Mouse (Mus musculus): ENCODE results near the gene Msantd2. TPM values are rescaled to one million over a fixed set of nuclear protein-coding genes. Genes with fewer than 3 reads are reported as not detected.

Msantd2 gene
- polyA plus RNA-seq, 1 experiment from 2014 or later, result 36.7 TPM

- peak overlapping the region; percentile 60 for H3K4me3 ChIP-seq
- H3K4me1 ChIP-seq, result peaks cover 31% of the 10 kb centered on the region
- WGBS, result 3% methylated on average over 23 of the region's 23 CpGs
- DNase-seq (ENCODE audit: low spot score), result peak; percentile 28
- no peaks in the 10 kb centered on the region for H3K36me3 ChIP-seq (replicated peaks)
- H3K27me3 ChIP-seq (replicated peaks; ENCODE audit: low read depth, poor library complexity, severe bottlenecking), result peaks cover 98% of the 10 kb centered on the region
- no peaks in the 10 kb centered on the region for H3K9me3 ChIP-seq
- H3K27ac ChIP-seq (replicated peaks), result no peak overlapping the region
Measured at GRCm38 (mm10) chr9:37551751-37552531, 62.8 kb downstream of the Msantd2 start.

DNA sequence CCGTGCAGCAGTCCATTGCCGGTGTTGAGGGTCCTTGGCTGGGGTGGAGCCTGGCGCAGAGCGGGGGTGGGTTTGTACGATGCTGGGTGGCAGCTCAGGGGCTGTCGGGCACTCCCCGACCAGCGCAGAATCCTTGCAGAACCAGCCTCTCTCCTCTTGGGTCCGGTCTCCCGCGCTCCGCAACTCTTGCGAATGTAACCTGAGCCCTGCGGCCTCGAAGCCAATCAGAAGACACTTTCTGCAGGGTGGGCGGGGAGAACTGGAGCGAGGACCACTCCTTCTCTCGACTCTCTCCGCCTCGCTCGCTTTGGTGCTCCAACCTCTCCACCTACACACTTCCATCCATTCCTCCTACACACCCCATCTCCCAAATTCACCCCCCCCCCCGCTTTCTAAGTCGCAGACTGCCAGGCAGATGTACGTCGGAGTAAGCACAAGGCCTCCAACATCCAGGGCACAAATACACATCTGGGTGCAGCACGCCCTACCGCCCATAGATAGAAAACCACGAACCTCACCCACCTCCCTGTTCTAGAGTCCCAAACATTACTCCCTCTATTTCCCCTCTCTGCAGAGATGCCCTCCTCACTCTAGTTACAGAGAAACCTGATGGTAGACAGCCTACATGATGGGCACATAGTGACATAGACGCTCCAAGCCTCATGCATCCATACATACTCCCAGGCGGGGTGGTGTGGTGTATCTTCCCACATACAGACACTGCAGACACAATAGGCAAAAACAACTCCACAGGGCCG is 63.6 kb downstream of the Msantd2 start, which contains the start of gene Nrgn:
Gene Nrgn, minus strand, starts transcription at position 369 of the 758 bp plus-strand sequence.
- H3K27me3 ChIP-seq (replicated peaks; ENCODE audit: low read depth, poor library complexity, severe bottlenecking), result peaks cover 95% of the 10 kb centered on the region
- WGBS, result 4% methylated on average over 31 of the region's 31 CpGs

GRCm38 (mm10) chr9:37554279-37554678 is 65.2 kb downstream of the Msantd2 start:
- no peak for DNase-seq (ENCODE audit: low spot score)
- H3K27me3 ChIP-seq (replicated peaks; ENCODE audit: low read depth, poor library complexity, severe bottlenecking), result peaks cover 81% of the 10 kb centered on the region
- no peak overlapping the region for H3K27ac ChIP-seq (replicated peaks)
- peaks cover 31% of the 10 kb centered on the region for H3K4me1 ChIP-seq
- H3K9me3 ChIP-seq, result no peaks in the 10 kb centered on the region
- no peak overlapping the region for H3K4me3 ChIP-seq
- WGBS, result 80% methylated on average over 1 of the region's 1 CpGs
- H3K36me3 ChIP-seq (replicated peaks), result no peaks in the 10 kb centered on the region

More for the DNA sequence above, 63.6 kb downstream of the Msantd2 start, which contains the start of gene Nrgn:
- Histone ChIP-seq H3K9me3 (no peaks in the 10 kb centered on the region), H3K36me3 (replicated peaks) (no peaks in the 10 kb centered on the region), H3K4me3 (peak within 1 kb of the TSS; percentile 60), H3K27ac (replicated peaks) (no peak within 1 kb of the TSS), H3K4me1 (peaks cover 31% of the 10 kb centered on the region)
- DNase-seq (ENCODE audit: low spot score), result peak; percentile 90

DNA sequence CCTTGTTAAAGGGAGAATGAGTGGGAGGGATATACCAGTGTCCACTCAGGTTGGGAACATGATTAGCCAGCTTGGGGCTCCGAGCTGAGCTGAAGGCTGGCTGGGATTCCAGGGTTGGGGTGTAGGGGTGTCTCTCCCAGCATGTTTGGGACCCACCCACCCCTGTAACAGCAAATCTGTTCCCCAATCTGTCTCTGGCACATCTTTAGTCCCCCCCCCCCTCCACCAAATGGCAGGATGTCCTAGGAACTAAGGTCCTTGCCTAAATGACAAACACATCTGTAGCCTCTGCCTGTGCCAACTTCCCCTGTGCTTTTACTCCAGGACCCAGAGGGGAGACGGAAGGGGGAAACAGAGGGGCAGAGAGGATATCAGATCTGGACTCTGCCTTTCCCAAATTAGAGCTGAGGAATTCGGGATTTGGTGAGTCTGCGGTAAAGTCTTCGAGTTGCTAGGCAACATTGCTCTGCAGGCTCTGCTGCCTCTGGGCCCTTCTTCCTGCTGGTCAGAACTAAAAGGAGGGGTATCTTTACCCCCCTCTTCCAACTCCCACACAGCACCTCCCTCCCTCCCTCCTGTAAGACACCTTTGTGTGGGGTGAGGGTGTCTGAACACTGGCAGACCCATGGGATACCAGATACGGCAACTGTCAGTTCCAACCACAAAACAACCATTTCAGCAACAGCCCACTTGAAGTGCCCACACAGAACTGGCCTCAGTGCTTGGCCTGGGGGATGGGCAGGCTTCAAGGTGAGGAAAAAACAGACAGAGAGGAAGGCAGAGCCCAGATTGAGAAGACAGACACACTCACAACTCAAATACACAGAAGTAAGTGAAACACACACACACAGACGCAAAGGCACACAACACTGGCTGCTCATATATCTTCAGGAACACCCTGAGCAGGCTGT is 66.0 kb downstream of the Msantd2 start, which contains the start of gene Siae:
Gene Siae, plus strand, starts transcription at position 861 of the 911 bp plus-strand sequence.
- Histone ChIP-seq H3K36me3 (replicated peaks) (no peaks in the 10 kb centered on the region), H3K27ac (replicated peaks) (no peak within 1 kb of the TSS), H3K9me3 (no peaks in the 10 kb centered on the region), H3K4me3 (no peak within 1 kb of the TSS), H3K27me3 (replicated peaks; ENCODE audit: low read depth, poor library complexity, severe bottlenecking) (peaks cover 73% of the 10 kb centered on the region), H3K4me1 (peaks cover 31% of the 10 kb centered on the region)
- no peak for DNase-seq (ENCODE audit: low spot score)
- 23% methylated on average over 7 of the region's 7 CpGs for WGBS

DNA sequence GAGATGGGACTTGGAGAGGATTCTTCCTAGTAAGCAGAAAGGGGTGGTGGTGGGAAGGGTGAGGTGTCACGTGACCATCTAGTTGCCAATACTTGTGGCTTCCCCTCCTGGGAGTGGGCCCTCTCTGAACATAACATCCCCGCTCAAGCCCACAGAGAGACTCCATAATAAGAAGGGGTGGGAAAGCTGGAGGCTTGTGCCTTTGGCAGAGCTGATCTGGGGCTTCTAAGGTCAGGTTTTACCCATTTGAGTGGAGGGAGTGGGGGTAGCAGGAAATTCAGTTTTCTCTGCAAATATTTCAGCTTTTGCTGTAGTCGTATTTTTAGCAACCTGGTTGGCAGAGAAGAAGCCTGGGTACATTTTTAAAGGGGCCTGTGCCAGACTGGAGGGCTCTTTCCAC is 67.2 kb downstream of the Msantd2 start:
- 74% methylated on average over 3 of the region's 3 CpGs for WGBS
- H3K27me3 ChIP-seq (replicated peaks; ENCODE audit: low read depth, poor library complexity, severe bottlenecking), result peaks cover 60% of the 10 kb centered on the region

DNA sequence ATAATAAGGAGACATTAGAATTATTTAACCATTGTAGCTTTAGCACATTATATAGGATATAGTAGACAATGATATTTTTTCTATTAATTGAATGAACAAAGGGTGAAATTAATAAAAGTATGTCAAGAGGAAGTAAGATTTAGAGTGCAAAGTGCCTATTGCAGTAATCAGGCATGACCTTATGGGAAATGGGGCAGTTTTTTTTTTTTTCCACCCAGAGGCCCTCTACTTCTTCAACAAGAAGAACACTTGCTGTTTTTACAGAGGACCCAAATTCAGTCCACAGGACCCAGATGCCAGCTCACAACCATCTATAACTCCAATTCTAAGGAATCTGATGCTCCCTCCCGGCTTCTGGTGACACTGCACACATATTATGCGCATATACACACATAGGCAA is 71.5 kb downstream of the Msantd2 start:
- Histone ChIP-seq H3K9me3 (no peaks in the 10 kb centered on the region), H3K27ac (replicated peaks) (no peak overlapping the region), H3K4me1 (peaks cover 1% of the 10 kb centered on the region), H3K4me3 (no peak overlapping the region), H3K27me3 (replicated peaks; ENCODE audit: low read depth, poor library complexity, severe bottlenecking) (peaks cover 18% of the 10 kb centered on the region), H3K36me3 (replicated peaks) (no peaks in the 10 kb centered on the region)
- no peak for DNase-seq (ENCODE audit: low spot score)
- 87% methylated on average over 2 of the region's 2 CpGs for WGBS

More for the DNA sequence above, 67.2 kb downstream of the Msantd2 start:
- Histone ChIP-seq H3K9me3 (no peaks in the 10 kb centered on the region), H3K4me3 (no peak overlapping the region), H3K4me1 (peaks cover 31% of the 10 kb centered on the region), H3K36me3 (replicated peaks) (no peaks in the 10 kb centered on the region), H3K27ac (replicated peaks) (no peak overlapping the region)
- DNase-seq (ENCODE audit: low spot score), result no peak

DNA sequence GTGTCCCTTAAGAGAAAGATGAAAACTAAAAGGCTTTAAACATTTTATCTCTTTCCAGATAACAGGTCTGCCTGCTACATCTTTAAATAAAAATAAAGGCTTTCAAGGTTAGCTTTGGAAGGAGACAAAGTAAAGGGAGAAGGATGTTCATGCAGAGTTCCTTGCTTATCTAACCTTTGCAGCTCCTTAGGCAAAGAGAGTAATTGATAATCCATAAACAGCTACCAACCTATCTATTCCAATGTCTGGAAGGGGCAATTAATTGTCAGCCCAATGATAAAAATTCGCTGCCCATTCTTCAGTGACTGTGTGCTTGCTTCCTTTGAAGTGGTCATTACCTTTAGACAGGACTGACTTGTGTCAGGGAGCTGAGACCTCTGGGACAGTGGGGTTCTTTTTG is 74.7 kb downstream of the Msantd2 start:
- 72% methylated on average over 1 of the region's 1 CpGs for WGBS
- Histone ChIP-seq H3K9me3 (no peaks in the 10 kb centered on the region), H3K27ac (replicated peaks) (no peak overlapping the region), H3K27me3 (replicated peaks; ENCODE audit: low read depth, poor library complexity, severe bottlenecking) (0 out of 2 replicates have a peak, but pooled peaks cover 11% of the 10 kb centered on the region), H3K4me1 (peaks cover 14% of the 10 kb centered on the region), H3K36me3 (replicated peaks) (no peaks in the 10 kb centered on the region), H3K4me3 (no peak overlapping the region)
- DNase-seq (ENCODE audit: low spot score), result no peak

DNA sequence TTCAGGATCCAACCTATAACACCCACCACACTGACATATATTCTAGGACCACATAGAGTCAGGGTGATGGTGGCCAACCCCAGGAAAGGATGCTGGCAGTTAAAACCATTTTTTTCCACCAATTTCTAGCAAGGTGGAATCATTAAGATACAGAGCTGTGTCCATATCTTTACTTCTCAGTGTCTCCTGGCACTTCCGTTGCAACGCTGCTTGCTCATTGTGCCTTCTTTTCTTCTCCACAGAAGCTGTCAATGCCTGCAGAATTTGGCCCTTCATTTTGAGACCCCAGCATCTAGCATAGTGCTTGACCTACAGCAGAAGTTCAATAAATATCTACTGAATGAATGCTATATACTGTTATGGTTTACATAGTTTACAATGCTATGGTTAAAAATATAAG is 77.9 kb downstream of the Msantd2 start:
- Histone ChIP-seq H3K27me3 (replicated peaks; ENCODE audit: low read depth, poor library complexity, severe bottlenecking) (0 out of 2 replicates have a peak, but pooled peaks cover 11% of the 10 kb centered on the region), H3K4me3 (no peak overlapping the region), H3K36me3 (replicated peaks) (no peaks in the 10 kb centered on the region), H3K27ac (replicated peaks) (no peak overlapping the region), H3K9me3 (no peaks in the 10 kb centered on the region), H3K4me1 (peaks cover 15% of the 10 kb centered on the region)
- 92% methylated on average over 2 of the region's 2 CpGs for WGBS
- no peak for DNase-seq (ENCODE audit: low spot score)

DNA sequence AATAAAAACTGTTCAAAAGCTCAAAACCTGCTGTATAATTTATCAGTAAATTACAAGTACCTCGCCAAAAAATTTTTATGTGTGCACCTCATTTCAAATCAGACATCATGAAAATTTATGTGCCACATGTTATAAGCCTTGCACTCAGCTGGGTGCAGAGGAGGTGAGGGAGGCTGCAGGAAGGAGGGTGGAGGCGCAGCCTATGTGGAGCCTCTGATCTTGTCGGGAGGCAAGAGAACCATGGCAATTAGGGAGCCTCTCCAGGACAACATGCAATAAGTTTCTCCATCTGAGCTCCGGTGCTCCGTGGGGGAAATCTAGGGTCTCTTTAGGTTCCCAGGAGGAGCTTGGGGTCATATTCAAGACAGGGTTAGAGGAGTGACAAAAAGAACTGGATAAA is 78.3 kb downstream of the Msantd2 start:
- WGBS, result 55% methylated on average over 5 of the region's 5 CpGs
- no peak for DNase-seq (ENCODE audit: low spot score)
- no peaks in the 10 kb centered on the region for H3K9me3 ChIP-seq
- H3K27me3 ChIP-seq (replicated peaks; ENCODE audit: low read depth, poor library complexity, severe bottlenecking), result 0 out of 2 replicates have a peak, but pooled peaks cover 11% of the 10 kb centered on the region
- peaks cover 15% of the 10 kb centered on the region for H3K4me1 ChIP-seq
- no peak overlapping the region for H3K27ac ChIP-seq (replicated peaks)
- no peak overlapping the region for H3K4me3 ChIP-seq
- H3K36me3 ChIP-seq (replicated peaks), result no peaks in the 10 kb centered on the region

DNA sequence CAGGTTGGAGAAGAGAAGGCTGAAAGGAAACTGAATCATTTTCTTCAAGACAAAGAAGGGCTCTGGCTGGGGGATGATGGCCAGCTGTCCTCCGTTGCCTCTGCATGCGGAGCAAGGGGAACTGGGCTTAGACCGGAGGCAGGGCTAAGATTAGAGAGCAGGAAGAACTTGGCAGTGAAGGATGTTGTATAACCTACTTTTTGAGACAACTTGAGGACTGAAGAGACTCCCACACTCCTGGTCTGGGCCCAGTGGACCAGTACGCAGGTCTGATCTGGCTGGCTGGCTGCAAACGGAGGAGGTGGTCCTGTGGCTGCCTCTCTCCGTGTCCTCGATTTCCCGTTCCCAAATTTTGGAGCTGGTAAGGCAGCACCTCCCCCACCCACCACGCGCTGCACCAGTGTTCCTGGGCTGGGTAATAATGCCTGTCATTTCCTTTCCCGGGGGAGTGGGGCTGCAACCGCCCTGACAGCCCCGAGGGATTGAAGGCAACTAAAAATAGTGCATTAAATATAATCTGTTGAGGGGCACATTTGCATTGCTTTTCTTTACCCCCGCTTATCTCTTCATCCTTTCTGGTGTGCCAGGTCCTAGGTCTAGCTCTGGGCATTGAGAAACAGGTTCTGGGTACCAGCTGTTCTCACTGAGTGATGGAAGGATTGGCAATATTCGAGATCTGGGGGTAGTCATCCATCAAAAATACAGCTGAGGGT is 78.9 kb downstream of the Msantd2 start:
- Histone ChIP-seq H3K4me1 (peaks cover 15% of the 10 kb centered on the region), H3K36me3 (replicated peaks) (no peaks in the 10 kb centered on the region), H3K9me3 (no peaks in the 10 kb centered on the region), H3K27me3 (replicated peaks; ENCODE audit: low read depth, poor library complexity, severe bottlenecking) (0 out of 2 replicates have a peak, but pooled peaks cover 11% of the 10 kb centered on the region), H3K27ac (replicated peaks) (no peak overlapping the region), H3K4me3 (no peak overlapping the region)
- no peak for DNase-seq (ENCODE audit: low spot score)
- 46% methylated on average over 15 of the region's 15 CpGs for WGBS

GRCm38 (mm10) chr9:37568605-37569214 is 79.6 kb downstream of the Msantd2 start:
- Histone ChIP-seq H3K4me1 (peaks cover 15% of the 10 kb centered on the region), H3K27ac (replicated peaks) (no peak overlapping the region), H3K27me3 (replicated peaks; ENCODE audit: low read depth, poor library complexity, severe bottlenecking) (0 out of 2 replicates have a peak, but pooled peaks cover 11% of the 10 kb centered on the region), H3K4me3 (no peak overlapping the region), H3K9me3 (no peaks in the 10 kb centered on the region), H3K36me3 (replicated peaks) (no peaks in the 10 kb centered on the region)
- 57% methylated on average over 4 of the region's 4 CpGs for WGBS
- DNase-seq (ENCODE audit: low spot score), result no peak
